Mouse (Mus musculus): ENCODE data around the gene Srrm4.

- TF ChIP-seq MYOG (IDR thresholded peaks at IDR 0.05; ENCODE audit: control insufficient read depth, extremely low read depth, insufficient read length), result no peak
- no peak for TF ChIP-seq MAX (IDR thresholded peaks at IDR 0.05)
- TF ChIP-seq CTCF (IDR thresholded peaks at IDR 0.05; ENCODE audit: control insufficient read depth, insufficient read depth, insufficient read length), result no peak
- TF ChIP-seq MYOD1 (IDR thresholded peaks at IDR 0.05; ENCODE audit: control insufficient read depth, insufficient read length, low read depth), result no peak
- TF ChIP-seq USF1 (IDR thresholded peaks at IDR 0.05; ENCODE audit: low read depth), result no peak
- TF ChIP-seq CEBPB (IDR thresholded peaks at IDR 0.05; ENCODE audit: low read depth), result no peak
Observed at GRCm38 (mm10) chr5:116416208-116416607, 175.4 kb downstream of the Srrm4 start.

All from C2C12 (cell line).